Mouse (Mus musculus) cerebellum, adult 2 months (tissue): ENCODE data around the gene Ciao2a. TPM values are rescaled to one million over a fixed set of nuclear protein-coding genes. Genes with fewer than 3 reads are reported as not detected.

Experiments
- DNase-seq, 2 experiments: peaks; one replicate each; pipeline ENCODE4 v3.0.0; 2021
- H3K27ac ChIP-seq: fragments of 200-500 bp; 2 replicates; pipeline ENCODE4 v1.5.1; 2012; ENCODE audit warnings: low read length, control low read depth, inconsistent platforms; ENCODE audit not compliant: insufficient read depth
- H3K27me3 ChIP-seq: fragments of 200-500 bp; 2 replicates; pipeline ENCODE4 v1.6.1; 2012; ENCODE audit warnings: inconsistent platforms, mild to moderate bottlenecking, low read length, moderate library complexity; ENCODE audit not compliant: control insufficient read depth, insufficient read depth
- H3K4me1 ChIP-seq: fragments of 200-500 bp; 2 replicates; pipeline ENCODE4 v1.6.1; 2011; ENCODE audit warnings: low read length; ENCODE audit not compliant: control insufficient read depth, insufficient read depth
- H3K4me3 ChIP-seq: fragments of 200-500 bp; replicated peaks from 2 replicates; pipeline ENCODE3; 2011; ENCODE audit warnings: mild to moderate bottlenecking, low read depth, low read length, control low read depth; ENCODE audit not compliant: insufficient read depth
- CTCF ChIP-seq: fragments of 200-500 bp; IDR thresholded peaks from 2 replicates; pipeline ENCODE4 v1.5.1; 2011; ENCODE audit warnings: low read depth, mild to moderate bottlenecking, control low read depth, low read length, moderate library complexity, borderline replicate concordance; ENCODE audit not compliant: insufficient read depth
- POLR2A ChIP-seq: fragments of 200-500 bp; IDR thresholded peaks from 2 replicates; pipeline ENCODE4 v1.6.1; 2011; ENCODE audit warnings: low read length, control low read depth, borderline replicate concordance; ENCODE audit not compliant: insufficient read depth
- WGBS: fragments of 180-500 bp; shearing (Covaris S2); methylation state at CpG from one replicate; pipeline ENCODE4 v1.1.7; 2018; 5-methylcytosine and 5-hydroxymethylcytosine counted together
- polyA plus RNA-seq: library from polyadenylated mRNA; depleted of rRNA; stranded (reverse); fragments of >200 nt; gene quantifications from 2 replicates; pipeline ENCODE4 v1.2.3, GENCODE M21; 2012; rRNA removed

Gene Ciao2a
- polyA plus RNA-seq: 24.3 and 25.9 TPM in 2 replicates

DNA sequence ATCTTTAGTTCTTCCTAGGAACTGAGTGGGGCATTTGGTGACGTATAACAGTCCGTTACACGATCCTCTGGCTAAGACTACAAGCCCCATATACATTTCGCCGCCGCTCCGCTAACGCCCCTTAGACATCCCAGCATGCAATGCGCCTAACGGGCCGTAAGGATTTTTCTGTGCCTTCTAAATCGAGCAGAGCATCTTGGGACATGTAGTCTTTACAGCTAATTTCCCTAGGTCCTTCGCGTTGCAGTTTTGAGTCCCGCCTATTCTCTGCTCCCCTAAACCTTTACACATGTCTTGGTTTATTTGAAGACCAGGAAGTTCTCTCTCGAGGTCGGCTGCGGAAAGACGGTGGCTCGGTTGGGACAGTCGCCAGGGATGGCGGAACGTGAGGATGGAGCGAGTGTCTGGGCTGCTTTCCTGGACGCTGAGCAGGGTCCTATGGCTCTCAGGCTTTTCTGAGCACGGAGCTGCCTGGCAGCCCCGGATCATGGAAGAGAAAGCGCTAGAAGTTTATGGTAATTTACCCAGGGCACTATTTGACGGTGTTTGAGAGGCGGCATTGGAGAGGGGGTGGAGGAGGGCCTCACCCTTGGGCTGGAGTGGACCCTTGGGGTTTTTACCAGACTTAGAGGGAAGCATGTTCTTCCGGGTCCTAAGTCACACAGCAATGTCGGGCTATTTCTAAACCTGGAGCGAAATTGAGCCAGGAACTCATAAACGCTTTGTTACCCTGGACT lies at the start of gene Ciao2a, which contains the start of gene Snx1:
Ciao2a (plus strand) TSS at position 156 of the 737 bp plus-strand sequence.
Snx1 (minus strand) TSS at position 132 of the 737 bp plus-strand sequence.
- TF ChIP-seq POLR2A (no peak), CTCF (no peak)
- Histone ChIP-seq H3K4me3 (peak within 1 kb of the TSS; percentile 75), H3K4me1 (no peaks in the 10 kb centered on the region), H3K27me3 (no peaks in the 10 kb centered on the region), H3K27ac (0 out of 2 replicates have a peak within 1 kb of the TSS, but pooled peaks have one; percentile 9)
- WGBS: under 1% methylated on average over 34 of the region's 34 CpGs
- peak; percentile 93 to 96 for DNase-seq

DNA sequence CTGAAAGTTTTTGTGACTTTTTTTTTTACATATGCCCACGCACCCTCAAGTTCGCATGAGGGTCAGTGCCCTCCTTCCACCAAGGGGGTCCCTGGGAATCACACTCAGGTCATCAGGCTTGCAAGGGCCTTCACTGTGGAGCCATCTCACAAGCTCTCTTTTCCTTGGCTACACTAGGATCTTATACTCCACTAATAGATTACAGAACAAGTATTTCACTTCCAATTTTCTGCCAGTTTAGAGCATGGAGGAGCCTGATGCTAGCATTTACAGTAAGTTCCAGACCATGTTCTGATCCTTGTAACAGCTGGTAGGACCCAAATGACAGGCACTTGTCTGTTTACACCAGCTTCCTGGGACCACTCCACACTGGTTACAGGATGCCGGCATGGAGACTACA lies 48.3 kb upstream of the Ciao2a start:
- Histone ChIP-seq H3K4me3 (no peak overlapping the region), H3K27ac (no peak overlapping the region), H3K4me1 (no peaks in the 10 kb centered on the region), H3K27me3 (no peaks in the 10 kb centered on the region)
- DNase-seq: no peak
- 67% methylated on average over 3 of the region's 3 CpGs for WGBS
- TF ChIP-seq CTCF: no peak
- no peak for TF ChIP-seq POLR2A

DNA sequence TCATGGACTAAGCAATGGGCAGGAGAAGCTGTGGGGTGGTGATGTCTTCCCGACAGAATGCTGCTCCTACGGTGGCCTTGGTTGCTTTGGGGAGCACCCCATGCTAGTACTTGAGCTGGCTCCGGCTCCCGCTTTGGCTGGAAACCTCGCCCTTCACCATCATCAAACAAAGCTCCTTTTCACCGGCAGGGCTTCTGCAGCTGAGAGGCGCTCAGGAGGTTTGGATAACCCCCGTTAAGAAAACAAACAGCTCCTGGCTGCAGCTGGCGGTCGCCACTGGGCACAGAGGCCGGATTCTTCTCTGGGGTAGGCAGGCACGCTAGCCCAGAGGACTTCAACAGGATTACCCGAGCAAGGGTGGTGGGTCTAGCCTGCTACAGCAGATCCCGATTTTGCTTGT lies 47.9 kb upstream of the Ciao2a start:
- Histone ChIP-seq H3K4me1 (no peaks in the 10 kb centered on the region), H3K4me3 (no peak overlapping the region), H3K27me3 (no peaks in the 10 kb centered on the region), H3K27ac (no peak overlapping the region)
- TF ChIP-seq CTCF: no peak
- no peak for TF ChIP-seq POLR2A
- DNase-seq: no peak
- 16% methylated on average over 14 of the region's 14 CpGs for WGBS

DNA sequence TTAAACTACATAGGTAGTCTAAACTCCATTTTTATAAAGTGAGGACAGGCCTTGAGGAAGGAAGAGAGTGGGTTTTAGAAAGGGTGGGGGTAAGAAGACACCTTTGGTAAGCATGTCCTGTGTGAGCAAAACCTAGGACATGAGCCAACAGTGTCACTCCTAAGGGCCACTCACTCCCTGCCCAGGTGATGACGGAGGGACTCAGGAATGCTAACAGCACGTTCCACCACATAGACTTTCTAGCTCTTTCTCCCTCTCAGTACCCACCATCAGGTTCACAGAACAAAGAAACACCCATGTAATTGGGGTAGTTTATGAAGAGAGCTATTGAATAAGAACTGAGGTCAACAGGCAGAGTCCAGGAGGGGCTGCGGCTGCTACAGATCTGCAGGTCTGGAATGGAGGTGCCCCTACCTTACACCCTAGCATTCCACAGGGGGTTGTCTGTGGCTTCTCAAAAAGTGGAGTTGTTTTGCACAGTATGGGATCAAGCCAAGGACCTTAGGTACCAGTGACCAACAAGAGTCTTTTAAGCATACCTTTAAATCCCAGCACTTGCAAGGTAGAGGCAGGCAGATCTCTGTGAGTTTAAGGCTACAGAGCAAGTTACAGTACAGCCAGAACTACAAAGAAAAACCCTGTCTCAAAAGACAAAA lies 45.5 kb upstream of the Ciao2a start:
- no peak overlapping the region for H3K4me3 ChIP-seq
- WGBS: 90% methylated on average over 3 of the region's 3 CpGs
- H3K27ac ChIP-seq: no peak overlapping the region
- H3K27me3 ChIP-seq: no peaks in the 10 kb centered on the region
- TF ChIP-seq POLR2A (no peak), CTCF (no peak)
- no peaks in the 10 kb centered on the region; the same call in 1 of the 2 replicates for H3K4me1 ChIP-seq
- no peak for DNase-seq

DNA sequence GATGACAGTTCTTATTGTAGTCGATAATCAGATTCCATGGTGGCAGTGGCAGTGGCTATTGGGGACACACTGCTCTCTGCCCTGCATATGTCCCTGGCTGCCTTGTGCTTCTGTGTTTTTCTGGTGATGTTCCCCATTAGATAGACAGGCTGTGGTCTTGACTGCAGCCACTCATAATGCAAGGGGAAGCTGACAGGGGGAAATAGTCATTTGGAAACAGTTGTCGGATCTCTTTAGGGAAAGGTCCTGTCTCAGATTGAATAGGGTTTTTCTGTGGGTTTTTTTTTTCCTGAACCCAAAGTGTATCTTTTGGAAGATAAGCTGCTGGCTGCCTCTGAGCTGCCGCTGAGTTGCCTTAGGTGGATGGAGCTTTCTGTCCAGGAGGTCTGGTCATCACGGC lies 44.4 kb upstream of the Ciao2a start:
- no peak overlapping the region for H3K27ac ChIP-seq
- TF ChIP-seq CTCF: no peak
- TF ChIP-seq POLR2A: no peak
- 77% methylated on average over 4 of the region's 4 CpGs for WGBS
- H3K27me3 ChIP-seq: no peaks in the 10 kb centered on the region
- no peaks in the 10 kb centered on the region; the same call in 1 of the 2 replicates for H3K4me1 ChIP-seq
- H3K4me3 ChIP-seq: no peak overlapping the region
- no peak for DNase-seq

DNA sequence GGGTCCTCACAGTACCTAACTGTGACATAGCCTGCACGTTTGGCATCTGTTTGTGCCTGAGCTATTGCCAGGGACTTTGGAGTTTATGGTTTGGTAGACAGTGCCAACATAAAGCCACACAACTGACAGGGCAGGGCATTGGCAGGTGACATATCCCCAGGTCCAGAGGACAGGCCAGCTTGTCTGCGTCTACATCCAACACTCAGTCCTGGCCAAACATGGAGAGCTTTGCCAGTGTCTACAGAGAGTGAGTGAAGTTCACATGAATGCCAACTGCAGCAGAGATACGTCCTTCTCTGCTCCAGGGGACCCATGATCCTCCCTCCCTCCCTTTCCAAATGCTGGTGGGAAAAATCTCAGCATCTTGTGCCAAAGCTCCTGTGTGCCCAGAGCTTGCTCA lies 42.2 kb upstream of the Ciao2a start:
- TF ChIP-seq POLR2A: no peak
- TF ChIP-seq CTCF: no peak
- H3K27ac ChIP-seq: no peak overlapping the region
- no peak for DNase-seq
- no peak overlapping the region for H3K4me3 ChIP-seq
- WGBS: 11% methylated on average over 3 of the region's 3 CpGs
- no peaks in the 10 kb centered on the region; the same call in 1 of the 2 replicates for H3K4me1 ChIP-seq
- H3K27me3 ChIP-seq: no peaks in the 10 kb centered on the region

DNA sequence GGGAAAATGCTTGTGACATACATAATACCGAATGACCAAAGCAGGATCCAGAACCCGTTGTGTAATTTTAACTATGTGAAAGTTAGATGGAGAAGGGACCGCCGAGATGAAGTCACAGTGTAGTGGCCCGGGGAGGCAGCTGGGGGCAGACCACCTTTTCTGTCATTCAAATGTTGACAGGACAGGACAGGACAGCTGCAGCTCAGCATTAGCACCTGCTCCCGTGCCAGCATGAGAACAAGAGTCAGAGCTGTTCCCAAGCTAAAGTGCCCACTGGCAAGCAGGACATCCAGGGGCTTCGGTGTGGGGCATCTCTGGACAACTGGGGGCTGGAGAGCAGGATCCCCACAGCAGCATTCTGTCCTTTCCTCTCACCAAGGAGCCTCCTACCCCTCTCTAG lies 39.3 kb upstream of the Ciao2a start:
- DNase-seq: no peak
- Histone ChIP-seq H3K27me3 (no peaks in the 10 kb centered on the region), H3K4me1 (no peaks in the 10 kb centered on the region; the same call in 1 of the 2 replicates), H3K4me3 (no peak overlapping the region), H3K27ac (no peak overlapping the region)
- WGBS: 90% methylated on average over 7 of the region's 7 CpGs
- no peak for TF ChIP-seq POLR2A
- TF ChIP-seq CTCF: no peak
